Mouse (Mus musculus) C2C12 (cell line): ENCODE results near the gene E2f6.

ENCODE experiments used
- CTCF ChIP-seq: IDR thresholded peaks from one replicate; pipeline ENCODE4 v1.5.1; 2011; ENCODE audit not compliant: control insufficient read depth, insufficient read depth, insufficient read length
- MAX ChIP-seq: IDR thresholded peaks from one replicate; pipeline ENCODE4 v1.6.1; 2011; ENCODE audit warnings: mild to moderate bottlenecking, control low read depth
- USF1 ChIP-seq: IDR thresholded peaks from one replicate; pipeline ENCODE4 v1.6.1; 2011; ENCODE audit warnings: low read depth, mild to moderate bottlenecking, control low read depth, moderate library complexity

GRCm38 (mm10) chr12:16860533-16860932, 49.8 kb downstream of the E2f6 start:
- no peak for TF ChIP-seq MAX
- TF ChIP-seq CTCF = no peak
- TF ChIP-seq USF1 = no peak
